Mouse (Mus musculus) midbrain, embryonic 16.5 days (tissue): ENCODE data around the gene Nup107. TPM values are rescaled to one million over a fixed set of nuclear protein-coding genes. Genes with fewer than 3 reads are reported as not detected.

Experiments
- ATAC-seq: fragments of 200-750 bp; cut with Nextera tagmentation; 2 replicates; pipeline ENCODE4 v1.8.0; 2017; ENCODE audit warnings: moderate TSS enrichment
- H3K27ac ChIP-seq: fragments of 300-500 bp; sonication (generic); 2 replicates; pipeline ENCODE4 v1.5.1; 2014; ENCODE audit warnings: mild to moderate bottlenecking, low read length, mixed read lengths
- H3K27me3 ChIP-seq: fragments of 300-500 bp; sonication (generic); 2 replicates; pipeline ENCODE4 v1.6.1; 2014; ENCODE audit warnings: low read depth, low read length, mixed read lengths; ENCODE audit not compliant: control insufficient read depth, insufficient read depth
- H3K36me3 ChIP-seq: fragments of 300-500 bp; sonication (generic); 2 replicates; pipeline ENCODE4 v1.6.1; 2014; ENCODE audit warnings: mild to moderate bottlenecking, low read length, moderate library complexity, mixed read lengths; ENCODE audit not compliant: control insufficient read depth, insufficient read depth
- H3K4me1 ChIP-seq: fragments of 300-500 bp; sonication (generic); 2 replicates; pipeline ENCODE4 v1.6.1; 2014; ENCODE audit warnings: mild to moderate bottlenecking, low read length, mixed read lengths; ENCODE audit not compliant: control insufficient read depth, insufficient read depth
- H3K4me2 ChIP-seq: fragments of 300-500 bp; sonication (generic); 2 replicates; pipeline ENCODE4 v1.6.1; 2014; ENCODE audit warnings: mild to moderate bottlenecking, low read length, mixed read lengths
- H3K4me3 ChIP-seq: fragments of 300-500 bp; sonication (generic); 2 replicates; pipeline ENCODE4 v1.5.1; 2014; ENCODE audit warnings: low read depth, mild to moderate bottlenecking, low read length, moderate library complexity, mixed read lengths
- H3K9ac ChIP-seq: fragments of 300-500 bp; sonication (generic); 2 replicates; pipeline ENCODE4 v1.6.1; 2014; ENCODE audit warnings: low read depth, low read length, mixed read lengths
- H3K9me3 ChIP-seq: fragments of 300-500 bp; sonication (generic); replicated peaks from 2 replicates; pipeline ENCODE4 v1.6.1; 2014; ENCODE audit warnings: mild to moderate bottlenecking, low read length, mixed read lengths; ENCODE audit not compliant: control insufficient read depth, poor library complexity, severe bottlenecking
- WGBS: fragments of 180-500 bp; shearing (Covaris S2); extraction: QIAGEN DNeasy Blood & Tissue Kit; methylation state at CpG from one replicate; pipeline ENCODE4 v1.1.7; 2014; 5-methylcytosine and 5-hydroxymethylcytosine counted together
- polyA plus RNA-seq: library from polyadenylated mRNA; unstranded; fragments of >200 nt; fragmentation: Nextera tagmentation; extraction: Ambion mirVana; gene quantifications from 2 replicates; pipeline ENCODE4 v1.2.1, GENCODE M21; 2015

The Nup107 gene
- polyA plus RNA-seq, 1 experiment from 2014 or later, result 29.4 TPM

DNA sequence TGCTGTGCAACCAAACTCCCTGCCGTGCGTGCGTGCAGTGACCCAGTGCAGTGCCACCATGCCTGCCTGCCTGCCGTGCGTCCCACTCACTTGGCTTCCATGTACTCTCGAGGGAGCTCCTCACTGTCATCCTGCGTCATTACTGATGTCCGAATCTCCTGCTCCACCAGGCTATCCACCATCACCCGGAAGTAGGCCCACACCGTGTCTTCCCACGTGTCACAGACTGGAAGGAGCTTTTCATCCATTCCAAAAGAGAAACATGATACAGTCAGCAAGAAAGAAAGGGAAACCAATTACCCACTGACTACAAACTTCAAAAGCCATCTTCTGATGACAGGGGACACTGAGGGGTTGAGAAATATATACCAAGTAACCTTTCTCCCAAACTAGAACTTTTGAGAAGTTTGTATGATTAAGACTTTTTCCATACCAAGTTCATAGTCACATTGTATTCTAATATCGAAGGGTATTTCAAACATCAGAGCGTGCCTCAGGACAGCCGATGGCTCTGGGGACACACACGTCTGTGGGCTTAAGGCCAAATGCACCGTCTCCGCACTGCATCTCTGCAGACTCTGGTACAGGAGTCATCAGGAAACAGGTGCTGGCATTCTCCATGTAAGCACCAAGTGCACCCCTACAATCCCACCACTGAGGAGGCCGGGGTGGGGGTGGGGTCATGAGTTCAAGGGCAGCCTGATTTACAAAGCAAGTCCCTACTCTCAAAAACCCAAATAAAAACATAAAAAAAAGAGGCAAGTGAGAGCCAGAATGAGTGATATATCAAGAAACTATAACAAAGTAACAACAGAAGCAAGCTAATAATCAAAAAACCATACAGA lies 22.0 kb downstream of the Nup107 start:
- Histone ChIP-seq H3K4me2 (no peak overlapping the region), H3K9ac (no peak overlapping the region), H3K27me3 (no peaks in the 10 kb centered on the region), H3K4me1 (no peaks in the 10 kb centered on the region), H3K27ac (no peak overlapping the region), H3K4me3 (no peak overlapping the region), H3K9me3 (no peaks in the 10 kb centered on the region), H3K36me3 (peaks cover 49% of the 10 kb centered on the region)
- 93% methylated on average over 18 of the region's 18 CpGs for WGBS
- ATAC-seq, result no peak

DNA sequence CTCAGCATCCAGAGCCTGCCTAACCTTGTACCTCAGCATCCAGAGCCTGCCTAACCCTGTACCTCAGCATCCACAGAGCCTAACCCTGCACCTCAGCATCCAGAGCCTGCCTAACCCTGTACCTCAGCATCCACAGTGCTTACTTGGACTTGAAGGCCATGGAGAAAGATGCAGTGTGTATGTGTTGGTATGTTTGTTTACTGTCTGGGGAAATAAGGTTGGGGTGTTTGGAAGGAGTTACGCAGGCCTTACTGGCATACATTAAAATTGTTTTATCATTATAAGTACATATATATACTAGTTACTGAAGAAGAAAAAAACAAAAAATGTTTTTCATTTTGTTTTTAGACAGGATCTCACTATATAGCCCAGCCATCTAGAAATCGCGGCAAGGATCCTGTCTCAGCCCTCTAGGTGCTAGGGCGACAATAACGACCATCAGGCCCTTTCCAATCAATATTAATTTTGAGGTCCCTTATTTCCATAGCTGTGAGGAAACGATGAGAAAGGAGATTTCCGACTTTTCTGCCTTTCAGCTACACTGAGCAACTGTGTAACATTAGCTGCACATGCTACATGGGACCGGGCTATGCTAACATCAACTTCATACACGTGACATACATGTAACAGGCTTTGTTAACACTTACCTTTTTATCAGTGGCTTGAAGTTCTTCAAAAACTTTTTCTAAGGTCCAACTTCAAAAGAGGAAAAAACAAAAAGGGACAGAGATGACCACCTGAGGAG lies 22.8 kb downstream of the Nup107 start:
- Histone ChIP-seq H3K36me3 (peaks cover 45% of the 10 kb centered on the region), H3K4me1 (no peaks in the 10 kb centered on the region), H3K9ac (no peak overlapping the region), H3K4me3 (no peak overlapping the region), H3K27me3 (no peaks in the 10 kb centered on the region), H3K9me3 (no peaks in the 10 kb centered on the region), H3K27ac (no peak overlapping the region), H3K4me2 (no peak overlapping the region)
- 96% methylated on average over 9 of the region's 9 CpGs for WGBS
- no peak for ATAC-seq

GRCm38 (mm10) chr10:117768141-117768440 lies 24.4 kb downstream of the Nup107 start:
- no peak overlapping the region for H3K4me2 ChIP-seq
- H3K27me3 ChIP-seq, result no peaks in the 10 kb centered on the region
- peaks cover 40% of the 10 kb centered on the region for H3K36me3 ChIP-seq
- 89% methylated on average over 7 of the region's 7 CpGs for WGBS
- ATAC-seq, result no peak
- no peak overlapping the region for H3K27ac ChIP-seq
- H3K9me3 ChIP-seq, result no peaks in the 10 kb centered on the region
- H3K9ac ChIP-seq, result no peak overlapping the region
- no peak overlapping the region for H3K4me3 ChIP-seq
- H3K4me1 ChIP-seq, result no peaks in the 10 kb centered on the region

GRCm38 (mm10) chr10:117767286-117768140 lies 25.0 kb downstream of the Nup107 start:
- H3K27ac ChIP-seq, result no peak overlapping the region
- no peaks in the 10 kb centered on the region for H3K4me1 ChIP-seq
- no peaks in the 10 kb centered on the region for H3K27me3 ChIP-seq
- no peak overlapping the region for H3K9ac ChIP-seq
- no peak overlapping the region for H3K4me3 ChIP-seq
- peaks cover 39% of the 10 kb centered on the region for H3K36me3 ChIP-seq
- no peak overlapping the region for H3K4me2 ChIP-seq
- 93% methylated on average over 10 of the region's 10 CpGs for WGBS
- H3K9me3 ChIP-seq, result no peaks in the 10 kb centered on the region
- ATAC-seq, result no peak

DNA sequence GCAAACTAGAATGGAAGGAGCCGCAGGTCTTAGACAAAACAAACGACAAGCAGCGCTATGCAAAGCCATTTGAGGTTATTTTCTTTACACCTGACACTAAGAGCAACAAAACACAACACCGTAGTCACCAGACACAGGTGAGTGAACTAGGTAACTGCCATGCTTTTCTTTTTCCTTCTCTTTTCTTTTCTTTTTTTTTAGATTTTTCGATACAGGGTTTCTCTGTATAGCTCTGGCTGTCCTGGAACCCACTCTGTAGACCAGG lies 25.7 kb downstream of the Nup107 start:
- Histone ChIP-seq H3K27ac (no peak overlapping the region), H3K4me2 (no peak overlapping the region), H3K36me3 (peaks cover 35% of the 10 kb centered on the region), H3K4me1 (no peaks in the 10 kb centered on the region), H3K9ac (no peak overlapping the region), H3K4me3 (no peak overlapping the region), H3K9me3 (no peaks in the 10 kb centered on the region), H3K27me3 (no peaks in the 10 kb centered on the region)
- WGBS, result 97% methylated on average over 5 of the region's 5 CpGs
- ATAC-seq, result no peak

DNA sequence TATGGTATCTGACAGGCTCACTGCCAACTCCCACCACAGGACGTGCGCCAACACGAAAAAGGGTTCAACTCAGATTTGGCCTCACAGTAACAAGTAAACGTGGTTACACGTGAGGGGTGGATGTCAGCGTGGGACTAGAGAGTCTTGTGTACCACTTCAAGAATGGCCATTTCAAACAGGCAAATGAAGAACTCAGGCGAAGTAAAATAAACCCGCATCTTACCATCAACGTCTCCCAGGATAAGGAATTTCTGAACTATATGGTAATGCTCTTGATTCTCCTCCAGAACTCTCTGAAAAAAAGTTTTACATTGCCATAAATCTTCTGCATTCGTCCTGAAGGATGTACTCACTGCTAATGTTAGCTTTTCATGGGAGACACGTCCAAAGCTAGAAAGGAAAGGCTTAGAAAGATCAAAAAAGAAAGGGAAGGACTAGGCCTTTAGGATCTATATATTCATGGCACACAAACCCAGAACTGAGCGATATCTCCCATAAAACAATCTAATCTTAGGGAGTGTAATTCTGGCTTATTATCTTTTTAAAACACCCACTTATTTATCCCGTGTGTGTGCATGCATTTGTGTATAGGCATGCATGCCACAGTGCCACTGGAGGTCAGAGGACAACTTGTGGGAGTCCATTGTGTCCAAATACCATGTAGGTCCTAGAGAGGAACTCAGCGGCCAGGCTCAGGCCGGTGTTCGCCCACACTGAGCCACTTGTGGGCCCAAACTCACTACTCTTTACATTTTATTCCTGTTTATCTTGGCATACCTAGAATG lies 26.2 kb downstream of the Nup107 start:
- peaks cover 37% of the 10 kb centered on the region for H3K36me3 ChIP-seq
- H3K27me3 ChIP-seq, result no peaks in the 10 kb centered on the region
- H3K4me2 ChIP-seq, result no peak overlapping the region
- 95% methylated on average over 16 of the region's 16 CpGs for WGBS
- ATAC-seq, result no peak
- H3K4me3 ChIP-seq, result no peak overlapping the region
- no peak overlapping the region for H3K27ac ChIP-seq
- H3K4me1 ChIP-seq, result no peaks in the 10 kb centered on the region
- H3K9me3 ChIP-seq, result no peaks in the 10 kb centered on the region
- H3K9ac ChIP-seq, result no peak overlapping the region

- no peak overlapping the region for H3K4me3 ChIP-seq
- H3K9ac ChIP-seq, result no peak overlapping the region
- H3K27me3 ChIP-seq, result no peaks in the 10 kb centered on the region
- H3K36me3 ChIP-seq, result peaks cover 42% of the 10 kb centered on the region
- H3K27ac ChIP-seq, result no peak overlapping the region
- no peak overlapping the region for H3K4me2 ChIP-seq
- H3K9me3 ChIP-seq, result no peaks in the 10 kb centered on the region
- WGBS, result 97% methylated on average over 11 of the region's 11 CpGs
- H3K4me1 ChIP-seq, result no peaks in the 10 kb centered on the region
- ATAC-seq, result no peak
These were observed 27.2 kb downstream of the Nup107 start for GRCm38 (mm10) chr10:117765116-117765894.

DNA sequence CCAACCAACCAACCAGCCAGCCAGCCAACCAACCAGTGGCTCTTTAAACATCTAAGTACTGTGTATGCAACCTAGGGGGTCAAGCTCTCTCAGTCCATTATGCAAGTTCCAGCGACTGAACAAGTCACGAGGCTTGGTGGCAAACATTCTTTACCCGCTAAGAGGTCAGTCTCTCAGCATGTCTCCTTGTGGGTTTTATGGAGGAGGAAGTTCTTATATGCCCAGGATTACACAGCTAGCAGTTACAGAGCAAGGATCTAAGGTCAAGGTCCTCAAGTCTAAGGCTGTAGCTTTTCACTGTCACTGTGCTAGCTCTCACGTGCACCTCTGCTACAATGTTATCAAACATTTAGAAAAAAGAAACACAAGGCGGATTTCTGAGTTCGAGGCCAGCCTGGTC lies 27.9 kb downstream of the Nup107 start:
- no peak for ATAC-seq
- Histone ChIP-seq H3K9me3 (no peaks in the 10 kb centered on the region), H3K4me3 (no peak overlapping the region), H3K36me3 (peaks cover 41% of the 10 kb centered on the region), H3K27ac (no peak overlapping the region), H3K27me3 (no peaks in the 10 kb centered on the region), H3K4me2 (no peak overlapping the region), H3K4me1 (no peaks in the 10 kb centered on the region), H3K9ac (no peak overlapping the region)
- WGBS, result 87% methylated on average over 6 of the region's 6 CpGs
